ENCODE assay signal across 23 mouse cellular contexts in genomic region chr7:113076243-113076642, GRCm38 (mm10).
DNase-seq lines count a peak whose midpoint lies in the region; ATAC-seq and TF ChIP-seq lines count a peak whose summit lies in the region.
"Had no signal": no experiment of that assay in that cellular context is flagged by ENCODE, and none has a peak within 500 bp of the region (broad histone marks: within the 10 kb centered on the region; RNA-seq: fewer than 3 reads in every experiment).

No protein-coding gene starts in this region.

- intact Hi-C loops in heart, postnatal 10 days (cut with DNase I): no loop called here

- H3K4me3 ChIP-seq in neural tube, embryonic 15.5 days (replicated peaks): no peak overlapping the region
- no peak overlapping the region for H3K4me3 ChIP-seq in liver, postnatal 0 days (ENCODE audit: low read depth, low read length)
- H3K4me3 ChIP-seq: embryonic facial prominence, embryonic 15.5 days; erythroblast, embryonic 14.5 days; forebrain, embryonic 10.5 days; heart, embryonic 12.5 days; hindbrain, embryonic 15.5 days; kidney, embryonic 15.5 days had no signal

- WGBS in neural tube, embryonic 15.5 days: 95% methylated on average over 7 of the region's 7 CpGs
- WGBS in liver, postnatal 0 days (ENCODE audit: insufficient replicate concordance): 79% methylated on average over 7 of the region's 7 CpGs

- no peaks in the 10 kb centered on the region for H3K27me3 ChIP-seq in neural tube, embryonic 15.5 days (replicated peaks)
- H3K27me3 ChIP-seq in liver, postnatal 0 days (ENCODE audit: insufficient read depth, low read length): 0 out of 2 replicates have a peak, but pooled peaks cover 3% of the 10 kb centered on the region
- H3K27me3 ChIP-seq: embryonic facial prominence, embryonic 15.5 days; heart, embryonic 12.5 days; hindbrain, embryonic 15.5 days; kidney, embryonic 15.5 days had no signal

- no peaks in the 10 kb centered on the region for H3K9me3 ChIP-seq in neural tube, embryonic 15.5 days (replicated peaks)
- H3K9me3 ChIP-seq in liver, postnatal 0 days (ENCODE audit: low read length): no peaks in the 10 kb centered on the region
- H3K9me3 ChIP-seq: embryonic facial prominence, embryonic 15.5 days; forebrain, embryonic 10.5 days; heart, embryonic 12.5 days; hindbrain, embryonic 15.5 days; kidney, embryonic 15.5 days had no signal

- H3K9ac ChIP-seq in neural tube, embryonic 15.5 days (replicated peaks): no peak overlapping the region
- no peak overlapping the region for H3K9ac ChIP-seq in liver, postnatal 0 days (replicated peaks)
- H3K9ac ChIP-seq: embryonic facial prominence, embryonic 15.5 days; heart, embryonic 12.5 days; hindbrain, embryonic 15.5 days; kidney, embryonic 15.5 days had no signal

- TF ChIP-seq CTCF in liver, postnatal 0 days (IDR thresholded peaks at IDR 0.05; ENCODE audit: low read depth): no peak

- no peak for TF ChIP-seq EP300 in liver, postnatal 0 days (IDR thresholded peaks at IDR 0.05; ENCODE audit: low read depth)

- H3K4me1 ChIP-seq in neural tube, embryonic 15.5 days: peaks cover 5% of the 10 kb centered on the region
- H3K4me1 ChIP-seq in liver, postnatal 0 days (ENCODE audit: insufficient read depth): no peaks in the 10 kb centered on the region
- H3K4me1 ChIP-seq: embryonic facial prominence, embryonic 15.5 days had no signal

- H3K27ac ChIP-seq in neural tube, embryonic 15.5 days (replicated peaks): no peak overlapping the region
- H3K27ac ChIP-seq in liver, postnatal 0 days (ENCODE audit: low read depth): no peak overlapping the region
- H3K27ac ChIP-seq: embryonic facial prominence, embryonic 15.5 days; forebrain, embryonic 10.5 days; hindbrain, embryonic 15.5 days; kidney, embryonic 15.5 days had no signal

- peak; percentile 75; the same call in 1 of the 2 replicates for ATAC-seq in cerebellum, adult (ENCODE audit: insufficient number of reproducible peaks, low FRiP score, low TSS enrichment)
- ATAC-seq in neural tube, embryonic 15.5 days (ENCODE audit: low FRiP score): no peak
- ATAC-seq in liver, postnatal 0 days: no peak
- ATAC-seq: CD4-positive, CD25-positive, alpha-beta regulatory T cell, adult 4 months; forebrain, embryonic 14.5 days; intestine, embryonic 16.5 days had no signal

- no peak overlapping the region for H3K4me2 ChIP-seq in neural tube, embryonic 15.5 days
- H3K4me2 ChIP-seq in liver, postnatal 0 days (ENCODE audit: low read depth, low read length): no peak overlapping the region
- H3K4me2 ChIP-seq: embryonic facial prominence, embryonic 15.5 days; heart, embryonic 12.5 days; hindbrain, embryonic 15.5 days; kidney, embryonic 15.5 days had no signal

- DNase-seq in cerebellum, postnatal 14 days: no peak
- peak; percentile 74 for DNase-seq in heart, adult 11 months
- DNase-seq in heart, postnatal 10 days: no peak
- DNase-seq in cerebellum, adult 9-11 months: peak; percentile 35
- no peak for DNase-seq in liver, postnatal 0 days
- DNase-seq: adrenal gland, postnatal 14 days; B cell, adult 2 months; embryo, embryonic 11 days; gastrocnemius, postnatal 14 days; heart, postnatal 36 days; kidney, adult 2 months had no signal

- H3K36me3 ChIP-seq in neural tube, embryonic 15.5 days: no peaks in the 10 kb centered on the region
- no peaks in the 10 kb centered on the region for H3K36me3 ChIP-seq in liver, postnatal 0 days (replicated peaks; ENCODE audit: insufficient read depth, low read length)
- H3K36me3 ChIP-seq: embryonic facial prominence, embryonic 15.5 days; forebrain, embryonic 10.5 days; G1E; heart, embryonic 12.5 days; hindbrain, embryonic 15.5 days; kidney, embryonic 15.5 days had no signal

Comparison
In these comparisons a context has a peak if more than half of its experiments do, and no peak if none do; other contexts are left out.
1. DNase-seq: peak in heart, adult 11 months (single experiment) and cerebellum, adult 9-11 months (single experiment); none in cerebellum, postnatal 14 days (0 of 2), heart, postnatal 10 days (0 of 2) and liver, postnatal 0 days (single experiment).